Mouse (Mus musculus) CH12.LX (cell line): ENCODE data around the gene Tut7. TPM values are rescaled to one million over a fixed set of nuclear protein-coding genes. Genes with fewer than 3 reads are reported as not detected.

ENCODE experiments used
- DNase-seq: peaks from one replicate; pipeline ENCODE4 v3.0.0-alpha.2; 2013; ENCODE audit errors: extremely low read depth
- H3K27ac ChIP-seq: 2 replicates; pipeline ENCODE4 v1.5.1; 2012; ENCODE audit warnings: low read depth, mild to moderate bottlenecking, control low read depth, moderate library complexity; ENCODE audit not compliant: insufficient read depth
- H3K27me3 ChIP-seq: replicated peaks from 2 replicates; pipeline ENCODE3; 2012; ENCODE audit warnings: inconsistent platforms
- H3K36me3 ChIP-seq, 2 experiments: replicated peaks in 1 of 2; 2 replicates each; pipeline versions ENCODE3 to v1.6.1; 2012; ENCODE audit warnings: inconsistent platforms in 1 of 2, low read length in 1 of 2, mild to moderate bottlenecking in 1 of 2, mixed read lengths in 1 of 2, moderate library complexity in 1 of 2; ENCODE audit not compliant: control insufficient read depth in 1 of 2, insufficient read depth in 1 of 2
- H3K4me1 ChIP-seq, 2 experiments: 2 replicates each; pipeline ENCODE4 v1.6.1; 2012; ENCODE audit warnings: inconsistent platforms in 1 of 2, moderate library complexity in 1 of 2; ENCODE audit not compliant: insufficient read depth in 2 of 2, control insufficient read depth in 1 of 2
- H3K4me2 ChIP-seq: 2 replicates; pipeline ENCODE4 v1.6.1; 2012; ENCODE audit warnings: low read depth, mild to moderate bottlenecking, control low read depth; ENCODE audit not compliant: poor library complexity, insufficient read depth, severe bottlenecking
- H3K4me3 ChIP-seq, 3 experiments: fragments of 150-350 bp in 1 of 3; sonication (generic) in 1 of 3; replicated peaks in 1 of 3; 2 replicates each; pipeline versions ENCODE3 to v1.5.1; 2011 to 2012; ENCODE audit warnings: low read depth in 2 of 3, low read length in 2 of 3, mild to moderate bottlenecking in 2 of 3, moderate library complexity in 2 of 3, control low read depth in 1 of 3, improper control_type of control experiment in 1 of 3, inconsistent platforms in 1 of 3, mixed read lengths in 1 of 3; ENCODE audit not compliant: poor library complexity in 1 of 3
- H3K79me2 ChIP-seq: replicated peaks from 2 replicates; pipeline ENCODE4 v1.6.1; 2012; ENCODE audit warnings: mild to moderate bottlenecking, moderate library complexity; ENCODE audit not compliant: control insufficient read depth, poor library complexity, insufficient read depth, severe bottlenecking; ENCODE audit errors: extremely low read depth
- H3K9ac ChIP-seq: 2 replicates; pipeline ENCODE4 v1.6.1; 2012; ENCODE audit warnings: low read depth, mild to moderate bottlenecking, control low read depth, moderate library complexity; ENCODE audit not compliant: insufficient read depth
- H3K9me3 ChIP-seq: replicated peaks from 2 replicates; pipeline ENCODE3; 2012; ENCODE audit warnings: low read length, inconsistent platforms, mixed read lengths
- BHLHE40 ChIP-seq: IDR thresholded peaks from 2 replicates; pipeline ENCODE4 v1.6.1; 2011; ENCODE audit warnings: mild to moderate bottlenecking, low read depth, low read length, improper control_type of control experiment
- CHD1 ChIP-seq: IDR thresholded peaks from 2 replicates; pipeline ENCODE4 v1.6.1; 2012; ENCODE audit warnings: low read depth, low read length, improper control_type of control experiment, inconsistent platforms
- CHD2 ChIP-seq: IDR thresholded peaks from 2 replicates; pipeline ENCODE4 v1.6.1; 2011; ENCODE audit warnings: low read length, improper control_type of control experiment
- CTCF ChIP-seq, 2 experiments: IDR thresholded peaks in 1 of 2; conservative IDR thresholded peaks in 1 of 2; 2 replicates each; pipeline ENCODE4 v1.5.1; 2011 to 2012; ENCODE audit warnings: low read depth in 2 of 2, low read length in 2 of 2, improper control_type of control experiment in 1 of 2, inconsistent platforms in 1 of 2, mild to moderate bottlenecking in 1 of 2, moderate library complexity in 1 of 2
- E2F4 ChIP-seq: IDR thresholded peaks from 2 replicates; pipeline ENCODE4 v1.6.1; 2011; ENCODE audit warnings: low read depth, low read length, improper control_type of control experiment; ENCODE audit not compliant: insufficient replicate concordance
- ELF1 ChIP-seq: IDR thresholded peaks from 2 replicates; pipeline ENCODE4 v1.6.1; 2014; ENCODE audit warnings: low read depth, mild to moderate bottlenecking, inconsistent platforms, low read length, improper control_type of control experiment
- EP300 ChIP-seq: IDR thresholded peaks from 2 replicates; pipeline ENCODE4 v1.6.1; 2011; ENCODE audit warnings: low read length, improper control_type of control experiment
- ETS1 ChIP-seq: conservative IDR thresholded peaks from 2 replicates; pipeline ENCODE4 v1.6.1; 2012; ENCODE audit warnings: low read depth, mild to moderate bottlenecking, inconsistent platforms, low read length, improper control_type of control experiment, moderate library complexity
- GABPA ChIP-seq: IDR thresholded peaks from 2 replicates; pipeline ENCODE4 v1.6.1; 2012; ENCODE audit warnings: low read depth, low read length, improper control_type of control experiment, inconsistent platforms; ENCODE audit not compliant: insufficient replicate concordance
- HCFC1 ChIP-seq: IDR thresholded peaks from 2 replicates; pipeline ENCODE4 v1.6.1; 2012; ENCODE audit warnings: low read depth, mild to moderate bottlenecking, inconsistent platforms, low read length, improper control_type of control experiment
- IRF4 ChIP-seq: IDR thresholded peaks from 2 replicates; pipeline ENCODE4 v1.6.1; 2014; ENCODE audit warnings: low read depth, mild to moderate bottlenecking, inconsistent platforms, low read length, improper control_type of control experiment
- JUN ChIP-seq: IDR thresholded peaks from 2 replicates; pipeline ENCODE4 v1.6.1; 2011; ENCODE audit warnings: low read depth, mild to moderate bottlenecking, low read length, improper control_type of control experiment, moderate library complexity; ENCODE audit not compliant: insufficient read depth
- JUND ChIP-seq: conservative IDR thresholded peaks from 2 replicates; pipeline ENCODE4 v1.6.1; 2011; ENCODE audit warnings: low read depth, low read length, improper control_type of control experiment
- KAT2A ChIP-seq: IDR thresholded peaks from 2 replicates; pipeline ENCODE4 v1.6.1; 2012; ENCODE audit warnings: low read length, improper control_type of control experiment, inconsistent platforms; ENCODE audit not compliant: insufficient replicate concordance
- MAFK ChIP-seq: IDR thresholded peaks from 2 replicates; pipeline ENCODE4 v1.6.1; 2011; ENCODE audit warnings: low read length, improper control_type of control experiment; ENCODE audit not compliant: insufficient replicate concordance
- MAX ChIP-seq: IDR thresholded peaks from 2 replicates; pipeline ENCODE4 v1.6.1; 2011; ENCODE audit warnings: low read length, improper control_type of control experiment
- MAZ ChIP-seq: IDR thresholded peaks from 2 replicates; pipeline ENCODE4 v1.6.1; 2012; ENCODE audit warnings: low read depth, mild to moderate bottlenecking, inconsistent platforms, low read length, improper control_type of control experiment, moderate library complexity
- MEF2A ChIP-seq: IDR thresholded peaks from 2 replicates; pipeline ENCODE4 v1.6.1; 2014; ENCODE audit warnings: low read depth, mild to moderate bottlenecking, inconsistent platforms, low read length, improper control_type of control experiment, borderline replicate concordance
- MXI1 ChIP-seq: IDR thresholded peaks from 2 replicates; pipeline ENCODE4 v1.6.1; 2011; ENCODE audit warnings: mild to moderate bottlenecking, low read depth, low read length, improper control_type of control experiment
- MYC ChIP-seq: IDR thresholded peaks from 2 replicates; pipeline ENCODE4 v1.6.1; 2011; ENCODE audit warnings: low read depth, mild to moderate bottlenecking, improper control_type of control experiment, low read length
- NELFE ChIP-seq: IDR thresholded peaks from 2 replicates; pipeline ENCODE4 v1.6.1; 2011; ENCODE audit warnings: low read depth, low read length, improper control_type of control experiment
- NRF1 ChIP-seq: IDR thresholded peaks from 2 replicates; pipeline ENCODE4 v1.6.1; 2014; ENCODE audit warnings: low read depth, mild to moderate bottlenecking, inconsistent platforms, low read length, improper control_type of control experiment, moderate library complexity
- PAX5 ChIP-seq: IDR thresholded peaks from 2 replicates; pipeline ENCODE4 v1.6.1; 2012; ENCODE audit warnings: low read length, inconsistent platforms, mixed read lengths
- POLR2A ChIP-seq: IDR thresholded peaks from 2 replicates; pipeline ENCODE4 v1.6.1; 2011; ENCODE audit warnings: low read depth, mild to moderate bottlenecking, improper control_type of control experiment, low read length
- POLR2AphosphoS2 ChIP-seq: IDR thresholded peaks from 2 replicates; pipeline ENCODE4 v1.6.1; 2011; ENCODE audit warnings: low read depth, low read length, improper control_type of control experiment
- RAD21 ChIP-seq: IDR thresholded peaks from 2 replicates; pipeline ENCODE4 v1.6.1; 2011; ENCODE audit warnings: low read depth, mild to moderate bottlenecking, low read length, improper control_type of control experiment, moderate library complexity
- RCOR1 ChIP-seq: conservative IDR thresholded peaks from 2 replicates; pipeline ENCODE4 v1.6.1; 2012; ENCODE audit warnings: low read depth, mild to moderate bottlenecking, inconsistent platforms, low read length, improper control_type of control experiment
- SIN3A ChIP-seq: IDR thresholded peaks from 2 replicates; pipeline ENCODE4 v1.6.1; 2012; ENCODE audit warnings: low read length, improper control_type of control experiment, inconsistent platforms
- SMC3 ChIP-seq: IDR thresholded peaks from 2 replicates; pipeline ENCODE4 v1.6.1; 2011; ENCODE audit warnings: low read depth, low read length, improper control_type of control experiment
- TBP ChIP-seq: conservative IDR thresholded peaks from 2 replicates; pipeline ENCODE4 v1.6.1; 2011; ENCODE audit warnings: low read depth, low read length, improper control_type of control experiment
- TCF12 ChIP-seq: IDR thresholded peaks from 2 replicates; pipeline ENCODE4 v1.6.1; 2014; ENCODE audit warnings: low read depth, mild to moderate bottlenecking, inconsistent platforms, low read length, improper control_type of control experiment
- UBTF ChIP-seq: IDR thresholded peaks from 2 replicates; pipeline ENCODE4 v1.6.1; 2012; ENCODE audit warnings: low read depth, mild to moderate bottlenecking, inconsistent platforms, low read length, improper control_type of control experiment, moderate library complexity
- USF1 ChIP-seq: IDR thresholded peaks from 2 replicates; pipeline ENCODE4 v1.6.1; 2014; ENCODE audit warnings: low read depth, mild to moderate bottlenecking, inconsistent platforms, low read length, improper control_type of control experiment
- USF2 ChIP-seq: conservative IDR thresholded peaks from 2 replicates; pipeline ENCODE4 v1.6.1; 2011; ENCODE audit warnings: low read depth, low read length, improper control_type of control experiment
- ZC3H11A ChIP-seq: IDR thresholded peaks from 2 replicates; pipeline ENCODE4 v1.6.1; 2012; ENCODE audit warnings: low read depth, mild to moderate bottlenecking, inconsistent platforms, low read length, improper control_type of control experiment
- ZKSCAN1 ChIP-seq: IDR thresholded peaks from 2 replicates; pipeline ENCODE4 v1.6.1; 2012; ENCODE audit warnings: low read depth, inconsistent platforms, low read length, improper control_type of control experiment, borderline replicate concordance
- ZNF384 ChIP-seq: IDR thresholded peaks from 2 replicates; pipeline ENCODE4 v1.6.1; 2012; ENCODE audit warnings: low read depth, low read length, improper control_type of control experiment, inconsistent platforms
- dilution Hi-C: fragments of 300-500 bp; cut with MboI; formaldehyde crosslinking; loops from 2 replicates; pipeline ENCODE4 v1.14.3; 2020; ENCODE audit warnings: low sequenced_read_pairs; ENCODE audit not compliant: extremely low pct_unique_long_range_greater_than_20kb, extremely low pct_ligation_motif_present
- in situ Hi-C: fragments of 300-500 bp; cut with MboI; formaldehyde crosslinking; loops from 3 replicates; pipeline ENCODE4 v1.14.3; 2019; ENCODE audit warnings: low sequenced_read_pairs, low pct_ligation_motif_present, low pct_unique_long_range_greater_than_20kb, mixed read lengths
- polyA plus RNA-seq: library from polyadenylated mRNA; unstranded; fragments of >175 nt; gene quantifications from 2 replicates; pipeline ENCODE4 v1.2.1, GENCODE M21; 2012; ENCODE audit warnings: low read depth; ENCODE audit not compliant: insufficient read length
- total RNA-seq, 2 experiments: library from RNA; depleted of rRNA; stranded (reverse); fragments of 300-350 nt in 1 of 2; fragments of >200 nt in 1 of 2; gene quantifications; 2 replicates each; pipeline ENCODE4 v1.2.3; 2012 to 2014

Gene Tut7
- total RNA-seq (2012; rRNA removed) (17.9 and 18.1 TPM in 2 replicates), total RNA-seq (2014; rRNA removed) (14.3 and 15.4 TPM in 2 replicates), polyA plus RNA-seq (21.5 and 21.6 TPM in 2 replicates)

GRCm38 (mm10) chr13:59822507-59823462 lies at the start of gene Tut7:
Gene Tut7 (minus strand): TSS chr13:59823147.
- Histone ChIP-seq H3K4me2 (peak within 1 kb of the TSS; percentile 95), H3K4me3 (peak within 1 kb of the TSS; percentile 75 to 86 (median 78)), H3K27me3 (peaks cover 2% of the 10 kb centered on the region), H3K36me3 (peaks cover 3 to 16% of the 10 kb centered on the region in 2 experiments), H3K9ac (peak within 1 kb of the TSS; percentile 57), H3K4me1 (peaks cover 11 to 43% of the 10 kb centered on the region in 2 experiments; a peak in 3 of 4 replicates), H3K79me2 (peaks cover 35% of the 10 kb centered on the region), H3K9me3 (no peaks in the 10 kb centered on the region), H3K27ac (peak within 1 kb of the TSS; percentile 84)
- dilution Hi-C loops, result no loop called here
- peak; percentile 92 for DNase-seq
- in situ Hi-C loops, result no loop called here
- TF ChIP-seq HCFC1 (peak; percentile 84), ETS1 (peak; percentile 93), ZNF384 (peak; percentile 33; the same call in 1 of the 2 replicates), SIN3A (peak; percentile 78), CHD2 (no peak; the same call in 1 of the 2 replicates), KAT2A (peak; percentile 80; the same call in 1 of the 2 replicates), UBTF (no peak), CHD1 (no peak), MAX (peak; percentile 46), ELF1 (peak; percentile 95), ZKSCAN1 (no peak), MEF2A (peak; percentile 70), JUND (no peak), CTCF (conservative IDR thresholded peaks at IDR 0.05 in 1 of 2, IDR thresholded peaks at IDR 0.05 in 1 of 2; ENCODE audit: low read depth in 2 of 2, low read length in 2 of 2) (no peak), MXI1 (no peak; the same call in 1 of the 2 replicates), GABPA (no peak), POLR2A (peak; percentile 93), USF1 (no peak), USF2 (no peak), PAX5 (no peak), RCOR1 (peak; percentile 73; the same call in 1 of the 2 replicates), NRF1 (peak; percentile 61), MYC (no peak), JUN (no peak; the same call in 1 of the 2 replicates), SMC3 (no peak), IRF4 (peak; percentile 68), EP300 (peak; percentile 46; the same call in 1 of the 2 replicates), BHLHE40 (no peak), NELFE (peak; percentile 93), MAFK (no peak), E2F4 (no peak), TCF12 (peak; percentile 88), MAZ (peak; percentile 31; the same call in 1 of the 2 replicates), TBP (no peak; the same call in 1 of the 2 replicates), RAD21 (no peak), ZC3H11A (no peak), POLR2AphosphoS2 (0 out of 2 replicates have a peak, but pooled peaks have one; percentile 35)
